Mouse (Mus musculus): Measurements from ENCODE around the gene Pth. TPM values are rescaled to one million over a fixed set of nuclear protein-coding genes. Genes with fewer than 3 reads are reported as not detected.

The Pth gene
- total and polyA plus RNA-seq, 3 experiments, result not detected

DNA sequence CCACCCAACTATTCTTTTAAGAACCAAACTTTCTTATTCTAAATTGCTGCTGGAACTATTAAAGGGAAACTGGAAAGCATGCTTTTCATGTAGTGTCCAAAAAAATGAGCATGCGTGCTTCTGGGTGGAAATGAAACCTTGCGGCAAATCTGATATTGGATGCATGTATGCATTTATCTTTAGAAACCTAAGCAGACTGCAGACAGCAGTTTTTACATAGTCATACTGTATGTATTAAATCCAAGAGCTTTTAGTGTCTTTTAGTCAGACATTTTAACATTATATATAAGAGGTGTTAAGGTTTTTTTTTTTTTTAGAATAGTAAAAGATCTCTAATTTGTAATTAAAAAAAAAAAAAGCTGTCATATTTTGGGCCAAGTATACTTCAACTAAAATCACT lies 40.7 kb downstream of the Pth start:
- no peak for TF ChIP-seq POLR2AphosphoS2 (IDR thresholded peaks at IDR 0.05; ENCODE audit: low read depth, low read length)
- no peak for TF ChIP-seq MAZ (IDR thresholded peaks at IDR 0.05; ENCODE audit: low read depth, low read length)
- TF ChIP-seq KAT2A (IDR thresholded peaks at IDR 0.05; ENCODE audit: insufficient replicate concordance, low read length), result no peak
- TF ChIP-seq CHD2 (IDR thresholded peaks at IDR 0.05; ENCODE audit: low read length), result no peak
- no peak for TF ChIP-seq MAX (IDR thresholded peaks at IDR 0.05; ENCODE audit: low read length)
- TF ChIP-seq IRF4 (IDR thresholded peaks at IDR 0.05; ENCODE audit: low read depth, low read length), result no peak
- no peak for TF ChIP-seq MYC (IDR thresholded peaks at IDR 0.05; ENCODE audit: low read depth, low read length)
- peaks cover 0 to 2% of the 10 kb centered on the region in 2 experiments for H3K36me3 ChIP-seq (replicated peaks in 1 of 2; ENCODE audit: control insufficient read depth in 1 of 2, insufficient read depth in 1 of 2, low read length in 1 of 2)
- dilution Hi-C loops (cut with MboI; ENCODE audit: extremely low pct_ligation_motif_present, extremely low pct_unique_long_range_greater_than_20kb, low sequenced_read_pairs), result no loop called here

DNA sequence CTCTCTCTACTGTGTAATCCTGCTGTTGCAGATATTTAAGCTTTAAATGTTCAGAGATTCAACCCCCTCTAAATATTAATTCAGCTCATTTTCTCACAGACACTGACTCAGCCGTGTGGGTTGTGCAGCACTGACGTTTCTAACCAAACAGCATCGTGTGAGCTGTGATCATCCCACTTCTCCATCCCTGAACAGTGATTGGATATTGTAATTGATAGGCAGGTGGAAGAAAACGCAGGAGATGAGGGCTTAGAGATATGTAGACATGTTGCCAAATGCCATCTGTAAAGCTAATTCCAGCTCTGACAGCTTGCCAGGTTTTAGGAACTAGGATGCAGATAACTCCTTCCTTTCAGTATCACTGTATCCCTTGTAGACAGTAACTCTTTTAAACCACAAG lies 41.1 kb downstream of the Pth start:
- dilution Hi-C loops (cut with MboI; ENCODE audit: extremely low pct_ligation_motif_present, extremely low pct_unique_long_range_greater_than_20kb, low sequenced_read_pairs), result no loop called here
- H3K4me1 ChIP-seq (ENCODE audit: control insufficient read depth in 1 of 2, insufficient read depth in 2 of 2), result no peaks in the 10 kb centered on the region
- no peak for DNase-seq (ENCODE audit: extremely low read depth)
- no peak overlapping the region for H3K4me2 ChIP-seq (ENCODE audit: insufficient read depth, low read depth, poor library complexity, severe bottlenecking)
- H3K79me2 ChIP-seq (replicated peaks; ENCODE audit: control insufficient read depth, extremely low read depth, insufficient read depth, poor library complexity, severe bottlenecking), result no peaks in the 10 kb centered on the region
- no peak overlapping the region for H3K4me3 ChIP-seq (replicated peaks in 1 of 3; ENCODE audit: low read depth in 2 of 3, low read length in 2 of 3, poor library complexity in 1 of 3)
- H3K27ac ChIP-seq (ENCODE audit: insufficient read depth, low read depth), result no peak overlapping the region
- peaks cover 0 to 2% of the 10 kb centered on the region in 2 experiments for H3K36me3 ChIP-seq (replicated peaks in 1 of 2; ENCODE audit: control insufficient read depth in 1 of 2, insufficient read depth in 1 of 2, low read length in 1 of 2)
- H3K9me3 ChIP-seq (replicated peaks; ENCODE audit: low read length), result no peaks in the 10 kb centered on the region
- no peak for TF ChIP-seq USF2 (conservative IDR thresholded peaks at IDR 0.05; ENCODE audit: low read depth, low read length)
- TF ChIP-seq JUND (conservative IDR thresholded peaks at IDR 0.05; ENCODE audit: low read depth, low read length), result no peak
- TF ChIP-seq USF1 (IDR thresholded peaks at IDR 0.05; ENCODE audit: low read depth, low read length), result no peak
- no peak for TF ChIP-seq ZKSCAN1 (IDR thresholded peaks at IDR 0.05; ENCODE audit: borderline replicate concordance, low read depth, low read length)
- TF ChIP-seq NELFE (IDR thresholded peaks at IDR 0.05; ENCODE audit: low read depth, low read length), result no peak
- TF ChIP-seq HCFC1 (IDR thresholded peaks at IDR 0.05; ENCODE audit: low read depth, low read length), result no peak
- TF ChIP-seq MAZ (IDR thresholded peaks at IDR 0.05; ENCODE audit: low read depth, low read length), result no peak
- no peak for TF ChIP-seq ELF1 (IDR thresholded peaks at IDR 0.05; ENCODE audit: low read depth, low read length)
- no peak for TF ChIP-seq RAD21 (IDR thresholded peaks at IDR 0.05; ENCODE audit: low read depth, low read length)
- no peak for TF ChIP-seq RCOR1 (conservative IDR thresholded peaks at IDR 0.05; ENCODE audit: low read depth, low read length)
- TF ChIP-seq KAT2A (IDR thresholded peaks at IDR 0.05; ENCODE audit: insufficient replicate concordance, low read length), result no peak
- no peak for TF ChIP-seq SIN3A (IDR thresholded peaks at IDR 0.05; ENCODE audit: low read length)
- TF ChIP-seq UBTF (IDR thresholded peaks at IDR 0.05; ENCODE audit: low read depth, low read length), result no peak
- no peaks in the 10 kb centered on the region for H3K27me3 ChIP-seq (replicated peaks)
- in situ Hi-C loops (cut with MboI; ENCODE audit: low pct_ligation_motif_present, low pct_unique_long_range_greater_than_20kb, low sequenced_read_pairs), result no loop called here
- no peak overlapping the region for H3K9ac ChIP-seq (ENCODE audit: insufficient read depth, low read depth)

More for the DNA sequence above, 40.7 kb downstream of the Pth start:
- Histone ChIP-seq H3K79me2 (replicated peaks; ENCODE audit: control insufficient read depth, extremely low read depth, insufficient read depth, poor library complexity, severe bottlenecking) (no peaks in the 10 kb centered on the region), H3K27ac (ENCODE audit: insufficient read depth, low read depth) (no peak overlapping the region), H3K4me3 (replicated peaks in 1 of 3; ENCODE audit: low read depth in 2 of 3, low read length in 2 of 3, poor library complexity in 1 of 3) (no peak overlapping the region), H3K27me3 (replicated peaks) (no peaks in the 10 kb centered on the region), H3K4me1 (ENCODE audit: control insufficient read depth in 1 of 2, insufficient read depth in 2 of 2) (no peaks in the 10 kb centered on the region), H3K9me3 (replicated peaks; ENCODE audit: low read length) (no peaks in the 10 kb centered on the region), H3K4me2 (ENCODE audit: insufficient read depth, low read depth, poor library complexity, severe bottlenecking) (no peak overlapping the region), H3K9ac (ENCODE audit: insufficient read depth, low read depth) (no peak overlapping the region)
- in situ Hi-C loops (cut with MboI; ENCODE audit: low pct_ligation_motif_present, low pct_unique_long_range_greater_than_20kb, low sequenced_read_pairs), result no loop called here
- no peak for DNase-seq (ENCODE audit: extremely low read depth)

Other genes starting within 250 kb of the Pth start
- 2.5 and 2.6 TPM in 2 replicates for gene Arntl, start 181.1 kb downstream of the Pth start, total RNA-seq (2012; rRNA removed)
- 4.6 TPM in 2 replicates for gene Arntl, start 181.1 kb downstream of the Pth start, total RNA-seq (2014; rRNA removed)
- 3.2 and 3.3 TPM in 2 replicates for gene Arntl, start 181.1 kb downstream of the Pth start, polyA plus RNA-seq (2012; ENCODE audit: insufficient read length, low read depth)
- 17.0 and 19.3 TPM in 2 replicates for gene Btbd10, start 19.2 kb downstream of the Pth start, total RNA-seq (2012; rRNA removed)
- 23.9 and 27.9 TPM in 2 replicates for gene Btbd10, start 19.2 kb downstream of the Pth start, total RNA-seq (2014; rRNA removed)
- gene Btbd10, start 19.2 kb downstream of the Pth start, polyA plus RNA-seq (2012; ENCODE audit: insufficient read length, low read depth), result 13.6 and 14.0 TPM in 2 replicates
- gene Far1, start 125.3 kb upstream of the Pth start, total RNA-seq (2012; rRNA removed), result 73.4 and 81.5 TPM in 2 replicates
- 170 and 201 TPM in 2 replicates for gene Far1, start 125.3 kb upstream of the Pth start, total RNA-seq (2014; rRNA removed)
- 91.7 and 97.3 TPM in 2 replicates for gene Far1, start 125.3 kb upstream of the Pth start, polyA plus RNA-seq (2012; ENCODE audit: insufficient read length, low read depth)